Mouse (Mus musculus): ENCODE data around the gene Ube2o. TPM values are rescaled to one million over a fixed set of nuclear protein-coding genes. Genes with fewer than 3 reads are reported as not detected.
"Not testable (repeated sequence)": the region's sequence is repeated elsewhere in the genome, so short reads cannot be mapped to it uniquely, and the experiment has no call there.

Ube2o gene
- polyA plus RNA-seq, 1 experiment = 29.8 TPM

GRCm38 (mm10) chr11:116494474-116495174, 86.6 kb downstream of the Ube2o start:
- no peak overlapping the region for H3K27ac ChIP-seq (ENCODE audit: insufficient read depth, low read length)
- H3K4me1 ChIP-seq (ENCODE audit: control insufficient read depth, insufficient read depth, low read length) = 0 out of 2 replicates have a peak, but pooled peaks cover 2% of the 10 kb centered on the region

GRCm38 (mm10) chr11:116493795-116494252, 87.4 kb downstream of the Ube2o start, which contains the start of gene Prpsap1:
Gene Prpsap1 (minus strand): TSS chr11:116494202.
- H3K4me1 ChIP-seq (ENCODE audit: control insufficient read depth, insufficient read depth, low read length) = 0 out of 2 replicates have a peak, but pooled peaks cover 2% of the 10 kb centered on the region
- TF ChIP-seq POLR2A (IDR thresholded peaks at IDR 0.05; ENCODE audit: low read depth, low read length) (no peak), CTCF (IDR thresholded peaks at IDR 0.05; ENCODE audit: borderline replicate concordance, insufficient read depth, low read length) (peak; percentile 37; the same call in 1 of the 2 replicates)

More at GRCm38 (mm10) chr11:116494474-116495174, 86.6 kb downstream of the Ube2o start:
- TF ChIP-seq POLR2A (IDR thresholded peaks at IDR 0.05; ENCODE audit: low read depth, low read length) (no peak), CTCF (IDR thresholded peaks at IDR 0.05; ENCODE audit: borderline replicate concordance, insufficient read depth, low read length) (no peak)
- H3K4me3 ChIP-seq (ENCODE audit: insufficient read depth, low read length) = no peak overlapping the region

GRCm38 (mm10) chr11:116493191-116493590, 88.1 kb downstream of the Ube2o start:
- TF ChIP-seq POLR2A (IDR thresholded peaks at IDR 0.05; ENCODE audit: low read depth, low read length) (no peak), CTCF (IDR thresholded peaks at IDR 0.05; ENCODE audit: borderline replicate concordance, insufficient read depth, low read length) (no peak)
- Histone ChIP-seq H3K4me3 (ENCODE audit: insufficient read depth, low read length) (no peak overlapping the region), H3K27ac (ENCODE audit: insufficient read depth, low read length) (no peak overlapping the region), H3K4me1 (ENCODE audit: control insufficient read depth, insufficient read depth, low read length) (0 out of 2 replicates have a peak, but pooled peaks cover 2% of the 10 kb centered on the region)

More at GRCm38 (mm10) chr11:116493795-116494252, 87.4 kb downstream of the Ube2o start, which contains the start of gene Prpsap1:
- no peak within 1 kb of the TSS for H3K4me3 ChIP-seq (ENCODE audit: insufficient read depth, low read length)
- no peak within 1 kb of the TSS for H3K27ac ChIP-seq (ENCODE audit: insufficient read depth, low read length)

- H3K4me3 ChIP-seq (ENCODE audit: insufficient read depth, low read length); H3K4me1 ChIP-seq (ENCODE audit: control insufficient read depth, insufficient read depth, low read length); H3K27ac ChIP-seq (ENCODE audit: insufficient read depth, low read length): not testable (repeated sequence)
These were observed 88.7 kb downstream of the Ube2o start for GRCm38 (mm10) chr11:116492507-116492906.

- Histone ChIP-seq H3K4me1 (ENCODE audit: control insufficient read depth, insufficient read depth, low read length) (0 out of 2 replicates have a peak, but pooled peaks cover 2% of the 10 kb centered on the region), H3K4me3 (ENCODE audit: insufficient read depth, low read length) (no peak overlapping the region), H3K27ac (ENCODE audit: insufficient read depth, low read length) (no peak overlapping the region)
- TF ChIP-seq CTCF (IDR thresholded peaks at IDR 0.05; ENCODE audit: borderline replicate concordance, insufficient read depth, low read length) (no peak), POLR2A (IDR thresholded peaks at IDR 0.05; ENCODE audit: low read depth, low read length) (no peak)
These were observed 89.9 kb downstream of the Ube2o start for GRCm38 (mm10) chr11:116491338-116491737.

GRCm38 (mm10) chr11:116490232-116491107, 90.8 kb downstream of the Ube2o start:
- peak overlapping the region; percentile 70 for H3K27ac ChIP-seq (ENCODE audit: insufficient read depth, low read length)
- no peak for TF ChIP-seq CTCF (IDR thresholded peaks at IDR 0.05; ENCODE audit: borderline replicate concordance, insufficient read depth, low read length)
- peak; percentile 95 for TF ChIP-seq POLR2A (IDR thresholded peaks at IDR 0.05; ENCODE audit: low read depth, low read length)
- peak overlapping the region; percentile 95 for H3K4me3 ChIP-seq (ENCODE audit: insufficient read depth, low read length)
- H3K4me1 ChIP-seq (ENCODE audit: control insufficient read depth, insufficient read depth, low read length) = 0 out of 2 replicates have a peak, but pooled peaks cover 2% of the 10 kb centered on the region

GRCm38 (mm10) chr11:116489771-116490231, 91.4 kb downstream of the Ube2o start:
- Histone ChIP-seq H3K27ac (ENCODE audit: insufficient read depth, low read length) (peak overlapping the region; percentile 43), H3K4me1 (ENCODE audit: control insufficient read depth, insufficient read depth, low read length) (0 out of 2 replicates have a peak, but pooled peaks cover 2% of the 10 kb centered on the region), H3K4me3 (ENCODE audit: insufficient read depth, low read length) (peak overlapping the region; percentile 95)
- TF ChIP-seq POLR2A (IDR thresholded peaks at IDR 0.05; ENCODE audit: low read depth, low read length) = no peak
- no peak for TF ChIP-seq CTCF (IDR thresholded peaks at IDR 0.05; ENCODE audit: borderline replicate concordance, insufficient read depth, low read length)

GRCm38 (mm10) chr11:116488693-116489375, 92.4 kb downstream of the Ube2o start:
- H3K4me3 ChIP-seq (ENCODE audit: insufficient read depth, low read length) = peak overlapping the region; percentile 95
- TF ChIP-seq POLR2A (IDR thresholded peaks at IDR 0.05; ENCODE audit: low read depth, low read length) (no peak), CTCF (IDR thresholded peaks at IDR 0.05; ENCODE audit: borderline replicate concordance, insufficient read depth, low read length) (peak; percentile 32; the same call in 1 of the 2 replicates)
- no peak overlapping the region for H3K27ac ChIP-seq (ENCODE audit: insufficient read depth, low read length)
- 0 out of 2 replicates have a peak, but pooled peaks cover 2% of the 10 kb centered on the region for H3K4me1 ChIP-seq (ENCODE audit: control insufficient read depth, insufficient read depth, low read length)

GRCm38 (mm10) chr11:116488207-116488606, 93.0 kb downstream of the Ube2o start:
- H3K4me3 ChIP-seq (ENCODE audit: insufficient read depth, low read length) = no peak overlapping the region
- 0 out of 2 replicates have a peak, but pooled peaks cover 2% of the 10 kb centered on the region for H3K4me1 ChIP-seq (ENCODE audit: control insufficient read depth, insufficient read depth, low read length)
- no peak overlapping the region for H3K27ac ChIP-seq (ENCODE audit: insufficient read depth, low read length)
- TF ChIP-seq CTCF (IDR thresholded peaks at IDR 0.05; ENCODE audit: borderline replicate concordance, insufficient read depth, low read length) (no peak), POLR2A (IDR thresholded peaks at IDR 0.05; ENCODE audit: low read depth, low read length) (no peak)

Other genes with a start within 250 kb of the Ube2o start
- 0.98 TPM in 1 of 2 replicates, not detected in the other for gene Foxj1, start 246.0 kb downstream of the Ube2o start, polyA plus RNA-seq (2011; ENCODE audit: insufficient read length, low read depth, missing spikeins)
- 18.2 and 23.2 TPM in 2 replicates for gene Rnf157, start 168.4 kb downstream of the Ube2o start, polyA plus RNA-seq (2011; ENCODE audit: insufficient read length, low read depth, missing spikeins)
- 57.3 and 62.3 TPM in 2 replicates for gene Ubald2, start 147.4 kb downstream of the Ube2o start, polyA plus RNA-seq (2011; ENCODE audit: insufficient read length, low read depth, missing spikeins)
- not detected in 2 replicates for gene Qrich2, start 115.2 kb downstream of the Ube2o start, polyA plus RNA-seq (2011; ENCODE audit: insufficient read length, low read depth, missing spikeins)
- gene Prpsap1, start 87.2 kb downstream of the Ube2o start, polyA plus RNA-seq (2011; ENCODE audit: insufficient read length, low read depth, missing spikeins) = 103 and 112 TPM in 2 replicates
- 8.7 and 11.2 TPM in 2 replicates for gene Sphk1, start 50.5 kb downstream of the Ube2o start, polyA plus RNA-seq (2011; ENCODE audit: insufficient read length, low read depth, missing spikeins)
- not detected in 2 replicates for gene Aanat, start 5.0 kb upstream of the Ube2o start, polyA plus RNA-seq (2011; ENCODE audit: insufficient read length, low read depth, missing spikeins)
- gene Rhbdf2, start 45.6 kb upstream of the Ube2o start, polyA plus RNA-seq (2011; ENCODE audit: insufficient read length, low read depth, missing spikeins) = 10.1 and 11.5 TPM in 2 replicates
- not detected in 2 replicates for gene Prcd, start 72.1 kb upstream of the Ube2o start, polyA plus RNA-seq (2011; ENCODE audit: insufficient read length, low read depth, missing spikeins)
- 0.74 TPM in 1 of 2 replicates, not detected in the other for gene Cygb, start 72.9 kb upstream of the Ube2o start, polyA plus RNA-seq (2011; ENCODE audit: insufficient read length, low read depth, missing spikeins)
- gene St6galnac1, start 194.1 kb upstream of the Ube2o start, polyA plus RNA-seq (2011; ENCODE audit: insufficient read length, low read depth, missing spikeins) = not detected in 2 replicates
- 76.8 and 82.4 TPM in 2 replicates for gene Mxra7, start 246.6 kb upstream of the Ube2o start, polyA plus RNA-seq (2011; ENCODE audit: insufficient read length, low read depth, missing spikeins)

All from embryonic fibroblast, embryonic 13.5 days (primary cell).